Comparison of ENCODE assay signal across 16 mouse cellular contexts in the genomic region with DNA sequence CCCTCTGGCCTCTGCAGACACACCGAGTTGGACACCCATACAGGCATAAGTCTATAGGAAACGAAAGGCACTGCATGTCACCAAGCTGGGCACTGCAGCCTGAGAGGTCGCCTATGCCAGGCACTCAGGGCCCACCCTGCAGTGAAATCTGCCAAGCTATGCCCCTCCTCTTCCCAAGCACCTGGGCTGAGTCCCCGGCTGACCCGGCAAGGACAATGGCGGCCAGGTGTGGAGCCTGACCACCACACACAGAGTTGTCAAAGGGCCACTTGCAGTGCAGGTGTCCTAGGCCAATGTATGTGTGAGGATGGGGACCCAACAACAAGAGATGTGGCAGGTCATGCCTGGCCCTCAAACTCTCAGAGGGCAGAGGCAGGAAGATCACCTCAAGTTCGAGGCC. TPM values are rescaled to one million over a fixed set of nuclear protein-coding genes. Genes with fewer than 3 reads are reported as not detected.
A peak's percentile ranks its signal among the peaks of the same experiment; 100 is the strongest.
DNase-seq lines count a peak whose midpoint lies in the region; ATAC-seq and TF ChIP-seq lines count a peak whose summit lies in the region.
"Had no signal": no experiment of that assay in that cellular context is flagged by ENCODE, and none has a peak within 500 bp of the region (broad histone marks: within the 10 kb centered on the region; RNA-seq: fewer than 3 reads in every experiment).

No protein-coding gene starts in this region.

- ATAC-seq in hindbrain, embryonic 13.5 days (ENCODE audit: low FRiP score) = no peak
- no peak for ATAC-seq in hindbrain, embryonic 11.5 days (ENCODE audit: low FRiP score)
- ATAC-seq in G1E (ENCODE audit: extremely low read depth, insufficient number of reproducible peaks, low FRiP score, poor library complexity, severe bottlenecking) = no peak
- no peak for ATAC-seq in liver, embryonic 11.5 days (replicated peaks; ENCODE audit: low FRiP score)

- peak overlapping the region; percentile 13; the same call in 1 of the 2 replicates for H3K4me2 ChIP-seq in hindbrain, embryonic 13.5 days
- H3K4me2 ChIP-seq in hindbrain, embryonic 11.5 days (replicated peaks; ENCODE audit: low read depth, low read length) = no peak overlapping the region
- H3K4me2 ChIP-seq in liver, embryonic 11.5 days = peak overlapping the region; percentile 62

- no peak overlapping the region for H3K9ac ChIP-seq in hindbrain, embryonic 13.5 days
- H3K9ac ChIP-seq in hindbrain, embryonic 11.5 days (ENCODE audit: low read depth, low read length) = no peak overlapping the region
- H3K9ac ChIP-seq in liver, embryonic 11.5 days (ENCODE audit: low read depth, low read length) = peak overlapping the region; percentile 95

- no peak overlapping the region for H3K4me3 ChIP-seq in hindbrain, embryonic 13.5 days
- no peak overlapping the region for H3K4me3 ChIP-seq in hindbrain, embryonic 11.5 days (ENCODE audit: low read depth, low read length)
- peak overlapping the region; percentile 66; the same call in 1 of the 2 replicates for H3K4me3 ChIP-seq in G1E (ENCODE audit: low read depth, low read length)
- peak overlapping the region; percentile 98 for H3K4me3 ChIP-seq in liver, embryonic 11.5 days (ENCODE audit: low read depth, low read length)
- H3K4me3 ChIP-seq in kidney, adult 2 months (ENCODE audit: insufficient read depth, low read depth, low read length) = no peak overlapping the region

- DNase-seq in cerebellum, adult 9-10 months = peak; percentile 40
- DNase-seq in cerebellum, postnatal 4 days (ENCODE audit: low spot score in 2 of 2) = no peak
- no peak for DNase-seq in hindbrain, embryonic 11.5 days (ENCODE audit: low spot score)
- no peak for DNase-seq in G1E (ENCODE audit: low spot score)
- no peak for DNase-seq in liver, embryonic 11.5 days (ENCODE audit: low spot score)
- no peak for DNase-seq in kidney, adult 2 months
- no peak for DNase-seq in urinary bladder, postnatal 36 days (ENCODE audit: low spot score in 2 of 2)
- DNase-seq: adrenal gland, postnatal 14 days; gastrocnemius, postnatal 10 days; right cerebral cortex, postnatal 14 days; thymus, postnatal 25 days had no signal

- H3K9me3 ChIP-seq in hindbrain, embryonic 13.5 days = no peaks in the 10 kb centered on the region
- H3K9me3 ChIP-seq in hindbrain, embryonic 11.5 days (ENCODE audit: control insufficient read depth, low read length) = no peaks in the 10 kb centered on the region
- H3K9me3 ChIP-seq in G1E (replicated peaks) = no peaks in the 10 kb centered on the region
- no peaks in the 10 kb centered on the region for H3K9me3 ChIP-seq in liver, embryonic 11.5 days (ENCODE audit: control insufficient read depth, low read length)
- H3K9me3 ChIP-seq: lung, embryonic 15.5 days; midbrain, embryonic 12.5 days had no signal

- no peak overlapping the region for H3K27ac ChIP-seq in hindbrain, embryonic 13.5 days
- H3K27ac ChIP-seq in hindbrain, embryonic 11.5 days (ENCODE audit: low read depth, low read length) = no peak overlapping the region
- no peak overlapping the region for H3K27ac ChIP-seq in liver, embryonic 11.5 days (ENCODE audit: low read depth, low read length)
- no peak overlapping the region for H3K27ac ChIP-seq in kidney, adult 2 months (ENCODE audit: insufficient read depth, low read depth, low read length)
- H3K27ac ChIP-seq: left cerebral cortex, adult 2 months; lung, embryonic 15.5 days; midbrain, embryonic 12.5 days had no signal

- H3K27me3 ChIP-seq in hindbrain, embryonic 13.5 days = no peaks in the 10 kb centered on the region
- H3K27me3 ChIP-seq in hindbrain, embryonic 11.5 days (ENCODE audit: control insufficient read depth, insufficient read depth, low read length) = no peaks in the 10 kb centered on the region
- H3K27me3 ChIP-seq in G1E (ENCODE audit: insufficient read depth, low read length) = no peaks in the 10 kb centered on the region
- H3K27me3 ChIP-seq in liver, embryonic 11.5 days (replicated peaks; ENCODE audit: control insufficient read depth, insufficient read depth, low read length) = no peaks in the 10 kb centered on the region
- no peaks in the 10 kb centered on the region for H3K27me3 ChIP-seq in kidney, adult 2 months (replicated peaks; ENCODE audit: control insufficient read depth, insufficient read depth, low read length)
- H3K27me3 ChIP-seq: lung, embryonic 15.5 days; midbrain, embryonic 12.5 days had no signal

- H3K4me1 ChIP-seq in hindbrain, embryonic 13.5 days (replicated peaks) = peaks cover 62% of the 10 kb centered on the region
- peaks cover 6% of the 10 kb centered on the region for H3K4me1 ChIP-seq in hindbrain, embryonic 11.5 days (replicated peaks; ENCODE audit: control insufficient read depth, insufficient read depth, low read length)
- H3K4me1 ChIP-seq in G1E (ENCODE audit: insufficient read depth, low read depth, low read length) = peaks cover 59% of the 10 kb centered on the region
- H3K4me1 ChIP-seq in liver, embryonic 11.5 days (replicated peaks; ENCODE audit: control insufficient read depth, insufficient read depth, low read length) = peaks cover 38% of the 10 kb centered on the region
- H3K4me1 ChIP-seq in kidney, adult 2 months (ENCODE audit: control insufficient read depth, insufficient read depth, low read length) = peaks cover 35% of the 10 kb centered on the region

- H3K36me3 ChIP-seq in hindbrain, embryonic 13.5 days = no peaks in the 10 kb centered on the region
- no peaks in the 10 kb centered on the region for H3K36me3 ChIP-seq in hindbrain, embryonic 11.5 days (ENCODE audit: control insufficient read depth, insufficient read depth, low read length)
- peaks cover 59% of the 10 kb centered on the region for H3K36me3 ChIP-seq in G1E (replicated peaks)
- H3K36me3 ChIP-seq in liver, embryonic 11.5 days (ENCODE audit: control insufficient read depth, insufficient read depth, low read length) = no peaks in the 10 kb centered on the region
- H3K36me3 ChIP-seq in kidney, adult 2 months (ENCODE audit: control insufficient read depth, insufficient read depth, low read length) = no peaks in the 10 kb centered on the region
- H3K36me3 ChIP-seq: lung, embryonic 15.5 days; midbrain, embryonic 12.5 days had no signal

- no peak for TF ChIP-seq CTCF in G1E (IDR thresholded peaks at IDR 0.05; ENCODE audit: low read depth, low read length)
- TF ChIP-seq CTCF in kidney, adult 2 months (conservative IDR thresholded peaks at IDR 0.05; ENCODE audit: insufficient read depth, insufficient read length, low read depth, low read length) = no peak

- WGBS in hindbrain, embryonic 13.5 days = 92% methylated on average over 7 of the region's 7 CpGs
- 91% methylated on average over 7 of the region's 7 CpGs for WGBS in hindbrain, embryonic 11.5 days
- WGBS in liver, embryonic 11.5 days = 83% methylated on average over 7 of the region's 7 CpGs
- WGBS in kidney, adult 2 months = 73% methylated on average over 7 of the region's 7 CpGs

- no peak for TF ChIP-seq POLR2A in kidney, adult 2 months (IDR thresholded peaks at IDR 0.05; ENCODE audit: low read depth, low read length)

RNA-seq across cellular contexts. Expression of gene Rexo1, which starts 1.9 kb away (rescaled TPM):
- polyA plus RNA-seq in hindbrain, embryonic 13.5 days (2015; fragmentation: Nextera tagmentation; extraction: Ambion mirVana) = 28.8 and 31.3 TPM in 2 replicates
- polyA plus RNA-seq in hindbrain, embryonic 11.5 days (2014; fragmentation: Nextera tagmentation; extraction: Ambion mirVana) = 21.6 and 22.5 TPM in 2 replicates
- total RNA-seq in G1E (2014; fragmentation: Nextera tagmentation) (62.1 and 68.3 TPM in 2 replicates), G1E (2017) (10.9 and 14.3 TPM in 2 replicates)
- polyA plus RNA-seq in G1E (2012) = 148 and 173 TPM in 2 replicates
- 31.8 and 33.4 TPM in 2 replicates for polyA plus RNA-seq in liver, embryonic 11.5 days (2014; fragmentation: Nextera tagmentation; extraction: Ambion mirVana)
- polyA plus RNA-seq in kidney, adult 2 months (2012; rRNA removed) = 28.7 and 37.9 TPM in 2 replicates

RNA-seq across cellular contexts. Expression of gene Klf16, which starts 17.7 kb away (rescaled TPM):
- 4.6 and 4.9 TPM in 2 replicates for polyA plus RNA-seq in hindbrain, embryonic 13.5 days (2015; fragmentation: Nextera tagmentation; extraction: Ambion mirVana)
- 3.9 and 4.2 TPM in 2 replicates for polyA plus RNA-seq in hindbrain, embryonic 11.5 days (2014; fragmentation: Nextera tagmentation; extraction: Ambion mirVana)
- total RNA-seq in G1E (2014; fragmentation: Nextera tagmentation) = 10.8 and 14.0 TPM in 2 replicates
- 6.1 and 8.1 TPM in 2 replicates for total RNA-seq in G1E (2017)
- polyA plus RNA-seq in G1E (2012) = 105 and 141 TPM in 2 replicates
- 10.0 and 11.4 TPM in 2 replicates for polyA plus RNA-seq in liver, embryonic 11.5 days (2014; fragmentation: Nextera tagmentation; extraction: Ambion mirVana)
- polyA plus RNA-seq in kidney, adult 2 months (2012; rRNA removed) = 8.7 and 10.7 TPM in 2 replicates

RNA-seq across cellular contexts. Expression of gene Atp8b3, which starts 20.5 kb away (rescaled TPM):
- 1.2 and 1.3 TPM in 2 replicates for polyA plus RNA-seq in hindbrain, embryonic 13.5 days (2015; fragmentation: Nextera tagmentation; extraction: Ambion mirVana)
- 0.86 and 0.95 TPM in 2 replicates for polyA plus RNA-seq in hindbrain, embryonic 11.5 days (2014; fragmentation: Nextera tagmentation; extraction: Ambion mirVana)
- total RNA-seq in G1E (2014; fragmentation: Nextera tagmentation) = not detected in 2 replicates
- total RNA-seq in G1E (2017) = 0.05 and 0.06 TPM in 2 replicates
- 0.02 TPM in 1 of 2 replicates, not detected in the other for polyA plus RNA-seq in G1E (2012)
- 0.12 and 0.23 TPM in 2 replicates for polyA plus RNA-seq in liver, embryonic 11.5 days (2014; fragmentation: Nextera tagmentation; extraction: Ambion mirVana)
- polyA plus RNA-seq in kidney, adult 2 months (2012; rRNA removed) = 0.17 and 0.46 TPM in 2 replicates
- total RNA-seq: gastrocnemius, postnatal 10 days had no signal
- polyA plus RNA-seq: large intestine, adult 2 months had no signal

RNA-seq across cellular contexts. Expression of gene Abhd17a, which starts 30.7 kb away (rescaled TPM):
- 93.8 and 96.2 TPM in 2 replicates for polyA plus RNA-seq in hindbrain, embryonic 13.5 days (2015; fragmentation: Nextera tagmentation; extraction: Ambion mirVana)
- 98.8 and 108 TPM in 2 replicates for polyA plus RNA-seq in hindbrain, embryonic 11.5 days (2014; fragmentation: Nextera tagmentation; extraction: Ambion mirVana)
- total RNA-seq in G1E (2014; fragmentation: Nextera tagmentation) = 12.4 and 14.6 TPM in 2 replicates
- total RNA-seq in G1E (2017) = 37.8 and 44.0 TPM in 2 replicates
- 574 and 928 TPM in 2 replicates for polyA plus RNA-seq in G1E (2012)
- 89.7 and 96.5 TPM in 2 replicates for polyA plus RNA-seq in liver, embryonic 11.5 days (2014; fragmentation: Nextera tagmentation; extraction: Ambion mirVana)
- polyA plus RNA-seq in kidney, adult 2 months (2012; rRNA removed) = 175 and 221 TPM in 2 replicates

RNA-seq across cellular contexts. Expression of gene Scamp4, which starts 43.2 kb away (rescaled TPM):
- polyA plus RNA-seq in hindbrain, embryonic 13.5 days (2015; fragmentation: Nextera tagmentation; extraction: Ambion mirVana) = 65.1 and 67.5 TPM in 2 replicates
- polyA plus RNA-seq in hindbrain, embryonic 11.5 days (2014; fragmentation: Nextera tagmentation; extraction: Ambion mirVana) = 64.1 and 68.7 TPM in 2 replicates
- 37.5 and 39.4 TPM in 2 replicates for total RNA-seq in G1E (2014; fragmentation: Nextera tagmentation)
- 12.7 and 12.9 TPM in 2 replicates for total RNA-seq in G1E (2017)
- polyA plus RNA-seq in G1E (2012) = 72.8 and 87.0 TPM in 2 replicates
- 93.9 and 94.3 TPM in 2 replicates for polyA plus RNA-seq in liver, embryonic 11.5 days (2014; fragmentation: Nextera tagmentation; extraction: Ambion mirVana)
- 96.0 and 98.2 TPM in 2 replicates for polyA plus RNA-seq in kidney, adult 2 months (2012; rRNA removed)

Comparison
In these comparisons a context has a peak if more than half of its experiments do, and no peak if none do; other contexts are left out.
1. H3K4me3 ChIP-seq: peak in G1E (single experiment) and liver, embryonic 11.5 days (single experiment); none in hindbrain, embryonic 13.5 days (single experiment), hindbrain, embryonic 11.5 days (single experiment) and kidney, adult 2 months (single experiment).